Mouse (Mus musculus): ENCODE measurements around the gene Stx2. TPM values are rescaled to one million over a fixed set of nuclear protein-coding genes. Genes with fewer than 3 reads are reported as not detected.
A peak's percentile ranks its signal among the peaks of the same experiment; 100 is the strongest.

The Stx2 gene
- polyA plus RNA-seq (2016; fragmentation: Nextera tagmentation; extraction: Ambion mirVana): 26.5 and 26.6 TPM in 2 replicates

- DNase-seq (ENCODE audit: low spot score): peak; percentile 91
- under 1% methylated on average over 39 of the region's 39 CpGs for WGBS
- H3K4me1 ChIP-seq: peaks cover 41% of the 10 kb centered on the region
These were observed at the start of gene Stx2 for GRCm38 (mm10) chr5:129008412-129008826. Stx2 (minus strand) TSS chr5:129008574.

GRCm38 (mm10) chr5:129054675-129055284 lies 46.4 kb upstream of the Stx2 start:
- no peak for DNase-seq (ENCODE audit: low spot score)
- 86% methylated on average over 9 of the region's 9 CpGs for WGBS

More at GRCm38 (mm10) chr5:129008412-129008826, at the start of gene Stx2:
- Histone ChIP-seq H3K9me3 (replicated peaks) (no peaks in the 10 kb centered on the region), H3K27me3 (ENCODE audit: low read depth, poor library complexity, severe bottlenecking) (no peaks in the 10 kb centered on the region), H3K4me3 (peak within 1 kb of the TSS; percentile 82), H3K36me3 (peaks cover 13% of the 10 kb centered on the region), H3K27ac (replicated peaks) (peak within 1 kb of the TSS; percentile 93)

GRCm38 (mm10) chr5:129052636-129053355 lies 44.4 kb upstream of the Stx2 start:
- Histone ChIP-seq H3K4me1 (peaks cover 27% of the 10 kb centered on the region), H3K36me3 (no peaks in the 10 kb centered on the region), H3K9me3 (replicated peaks) (no peaks in the 10 kb centered on the region), H3K27me3 (ENCODE audit: low read depth, poor library complexity, severe bottlenecking) (no peaks in the 10 kb centered on the region; the same call in 1 of the 2 replicates), H3K4me3 (peak overlapping the region; percentile 36), H3K27ac (replicated peaks) (peak overlapping the region; percentile 85)
- 28% methylated on average over 20 of the region's 20 CpGs for WGBS
- peak; percentile 48 for DNase-seq (ENCODE audit: low spot score)

More at GRCm38 (mm10) chr5:129054675-129055284, 46.4 kb upstream of the Stx2 start:
- Histone ChIP-seq H3K27ac (replicated peaks) (no peak overlapping the region), H3K27me3 (ENCODE audit: low read depth, poor library complexity, severe bottlenecking) (no peaks in the 10 kb centered on the region; the same call in 1 of the 2 replicates), H3K4me3 (no peak overlapping the region), H3K9me3 (replicated peaks) (no peaks in the 10 kb centered on the region), H3K4me1 (peaks cover 13% of the 10 kb centered on the region), H3K36me3 (no peaks in the 10 kb centered on the region)

GRCm38 (mm10) chr5:129051910-129052309 lies 43.5 kb upstream of the Stx2 start:
- Histone ChIP-seq H3K36me3 (no peaks in the 10 kb centered on the region), H3K27ac (replicated peaks) (no peak overlapping the region), H3K4me1 (peaks cover 31% of the 10 kb centered on the region), H3K27me3 (ENCODE audit: low read depth, poor library complexity, severe bottlenecking) (no peaks in the 10 kb centered on the region; the same call in 1 of the 2 replicates), H3K9me3 (replicated peaks) (no peaks in the 10 kb centered on the region), H3K4me3 (no peak overlapping the region)
- WGBS: 91% methylated on average over 3 of the region's 3 CpGs
- DNase-seq (ENCODE audit: low spot score): no peak

GRCm38 (mm10) chr5:129049372-129049771 lies 41.0 kb upstream of the Stx2 start:
- WGBS: 72% methylated on average over 9 of the region's 9 CpGs
- Histone ChIP-seq H3K36me3 (no peaks in the 10 kb centered on the region), H3K4me1 (peaks cover 48% of the 10 kb centered on the region), H3K4me3 (no peak overlapping the region), H3K9me3 (replicated peaks) (no peaks in the 10 kb centered on the region), H3K27ac (replicated peaks) (no peak overlapping the region), H3K27me3 (ENCODE audit: low read depth, poor library complexity, severe bottlenecking) (no peaks in the 10 kb centered on the region; the same call in 1 of the 2 replicates)
- peak; percentile 63 for DNase-seq (ENCODE audit: low spot score)

- H3K4me1 ChIP-seq: peaks cover 36% of the 10 kb centered on the region
- no peak overlapping the region for H3K4me3 ChIP-seq
- H3K27ac ChIP-seq (replicated peaks): peak overlapping the region; percentile 75
- H3K36me3 ChIP-seq: no peaks in the 10 kb centered on the region
- no peaks in the 10 kb centered on the region for H3K27me3 ChIP-seq (ENCODE audit: low read depth, poor library complexity, severe bottlenecking)
- DNase-seq (ENCODE audit: low spot score): no peak
- 66% methylated on average over 26 of the region's 26 CpGs for WGBS
- no peaks in the 10 kb centered on the region for H3K9me3 ChIP-seq (replicated peaks)
These were observed 37.5 kb upstream of the Stx2 start for GRCm38 (mm10) chr5:129045641-129046580.

- WGBS: 91% methylated on average over 7 of the region's 7 CpGs
- DNase-seq (ENCODE audit: low spot score): no peak
These were observed 29.4 kb upstream of the Stx2 start for GRCm38 (mm10) chr5:129037739-129038138.

GRCm38 (mm10) chr5:129036678-129037077 lies 28.3 kb upstream of the Stx2 start:
- no peaks in the 10 kb centered on the region for H3K4me1 ChIP-seq
- no peak overlapping the region for H3K27ac ChIP-seq (replicated peaks)
- H3K4me3 ChIP-seq: no peak overlapping the region
- DNase-seq (ENCODE audit: low spot score): no peak
- 85% methylated on average over 5 of the region's 5 CpGs for WGBS
- H3K36me3 ChIP-seq: no peaks in the 10 kb centered on the region
- H3K27me3 ChIP-seq (ENCODE audit: low read depth, poor library complexity, severe bottlenecking): no peaks in the 10 kb centered on the region
- H3K9me3 ChIP-seq (replicated peaks): no peaks in the 10 kb centered on the region; the same call in 1 of the 2 replicates

More at GRCm38 (mm10) chr5:129037739-129038138, 29.4 kb upstream of the Stx2 start:
- no peak overlapping the region for H3K27ac ChIP-seq (replicated peaks)
- H3K27me3 ChIP-seq (ENCODE audit: low read depth, poor library complexity, severe bottlenecking): no peaks in the 10 kb centered on the region
- no peaks in the 10 kb centered on the region; the same call in 1 of the 2 replicates for H3K9me3 ChIP-seq (replicated peaks)
- no peak overlapping the region for H3K4me3 ChIP-seq
- H3K36me3 ChIP-seq: no peaks in the 10 kb centered on the region
- no peaks in the 10 kb centered on the region for H3K4me1 ChIP-seq

GRCm38 (mm10) chr5:129029131-129029723 lies 20.9 kb upstream of the Stx2 start:
- H3K36me3 ChIP-seq: peaks cover 32% of the 10 kb centered on the region
- no peak overlapping the region for H3K4me3 ChIP-seq
- 78% methylated on average over 5 of the region's 5 CpGs for WGBS
- no peak overlapping the region for H3K27ac ChIP-seq (replicated peaks)
- H3K4me1 ChIP-seq: no peaks in the 10 kb centered on the region
- H3K27me3 ChIP-seq (ENCODE audit: low read depth, poor library complexity, severe bottlenecking): no peaks in the 10 kb centered on the region
- H3K9me3 ChIP-seq (replicated peaks): no peaks in the 10 kb centered on the region; the same call in 1 of the 2 replicates
- no peak for DNase-seq (ENCODE audit: low spot score)

GRCm38 (mm10) chr5:129026637-129027036 lies 18.3 kb upstream of the Stx2 start:
- Histone ChIP-seq H3K4me1 (peaks cover 9% of the 10 kb centered on the region), H3K27me3 (ENCODE audit: low read depth, poor library complexity, severe bottlenecking) (no peaks in the 10 kb centered on the region), H3K9me3 (replicated peaks) (no peaks in the 10 kb centered on the region), H3K36me3 (peaks cover 54% of the 10 kb centered on the region), H3K4me3 (no peak overlapping the region), H3K27ac (replicated peaks) (no peak overlapping the region)
- 68% methylated on average over 1 of the region's 1 CpGs for WGBS
- no peak for DNase-seq (ENCODE audit: low spot score)

GRCm38 (mm10) chr5:129026171-129026570 lies 17.8 kb upstream of the Stx2 start:
- peaks cover 59% of the 10 kb centered on the region for H3K36me3 ChIP-seq
- no peak overlapping the region for H3K4me3 ChIP-seq
- DNase-seq (ENCODE audit: low spot score): no peak
- H3K9me3 ChIP-seq (replicated peaks): no peaks in the 10 kb centered on the region
- no peaks in the 10 kb centered on the region for H3K27me3 ChIP-seq (ENCODE audit: low read depth, poor library complexity, severe bottlenecking)
- WGBS: 89% methylated on average over 3 of the region's 3 CpGs
- H3K4me1 ChIP-seq: peaks cover 13% of the 10 kb centered on the region
- no peak overlapping the region for H3K27ac ChIP-seq (replicated peaks)

GRCm38 (mm10) chr5:129025725-129026124 lies 17.4 kb upstream of the Stx2 start:
- peaks cover 63% of the 10 kb centered on the region for H3K36me3 ChIP-seq
- no peaks in the 10 kb centered on the region for H3K9me3 ChIP-seq (replicated peaks)
- H3K27me3 ChIP-seq (ENCODE audit: low read depth, poor library complexity, severe bottlenecking): no peaks in the 10 kb centered on the region
- DNase-seq (ENCODE audit: low spot score): no peak
- WGBS: 95% methylated on average over 2 of the region's 2 CpGs
- no peak overlapping the region for H3K4me3 ChIP-seq
- H3K27ac ChIP-seq (replicated peaks): no peak overlapping the region
- H3K4me1 ChIP-seq: peaks cover 13% of the 10 kb centered on the region
